Mouse (Mus musculus): ENCODE measurements around the gene Cplx1. TPM values are rescaled to one million over a fixed set of nuclear protein-coding genes. Genes with fewer than 3 reads are reported as not detected.

Gene Cplx1
- polyA plus RNA-seq (2015; fragmentation: Nextera tagmentation; extraction: Ambion mirVana), result 0.20 and 0.22 TPM in 2 replicates

DNA sequence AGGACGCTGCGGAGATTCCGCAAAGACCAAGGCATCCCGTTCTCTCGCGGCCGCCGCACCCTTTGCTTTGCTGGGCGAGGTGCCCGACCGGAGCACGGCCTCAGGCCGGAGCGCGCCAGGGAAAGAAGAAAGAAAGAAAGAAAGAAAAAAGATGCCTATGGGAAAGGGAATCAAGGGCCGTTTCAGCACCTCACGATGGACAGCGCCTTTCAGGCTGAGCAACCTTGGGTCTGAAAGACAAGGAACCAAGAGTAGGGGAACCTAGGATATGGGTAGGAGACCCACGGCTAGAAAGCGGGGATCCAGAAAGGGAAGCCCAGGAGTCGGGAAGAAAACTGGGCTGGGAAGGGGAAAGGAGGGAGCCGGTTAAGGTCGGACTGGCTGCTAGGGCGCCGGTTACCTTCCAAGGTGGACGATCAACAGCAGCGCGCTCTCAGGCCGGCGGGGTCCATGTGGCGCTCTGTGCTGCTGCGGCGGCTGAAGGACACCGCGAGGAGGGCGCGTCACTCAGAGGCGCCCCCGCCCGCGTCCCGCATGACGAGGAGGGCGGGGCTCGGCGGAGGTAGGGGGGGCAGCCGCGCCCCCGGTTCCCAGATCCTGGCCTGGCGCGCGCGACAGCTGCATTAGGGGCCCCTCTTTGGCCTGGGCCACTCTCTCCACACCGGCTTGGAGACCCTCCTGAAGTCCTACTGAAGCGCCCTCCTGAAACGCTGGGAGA is at the start of gene Cplx1:
Gene Cplx1, minus strand, starts transcription at position 536 of the 718 bp plus-strand sequence.
- DNase-seq (ENCODE audit: low spot score), result peak; percentile 13

DNA sequence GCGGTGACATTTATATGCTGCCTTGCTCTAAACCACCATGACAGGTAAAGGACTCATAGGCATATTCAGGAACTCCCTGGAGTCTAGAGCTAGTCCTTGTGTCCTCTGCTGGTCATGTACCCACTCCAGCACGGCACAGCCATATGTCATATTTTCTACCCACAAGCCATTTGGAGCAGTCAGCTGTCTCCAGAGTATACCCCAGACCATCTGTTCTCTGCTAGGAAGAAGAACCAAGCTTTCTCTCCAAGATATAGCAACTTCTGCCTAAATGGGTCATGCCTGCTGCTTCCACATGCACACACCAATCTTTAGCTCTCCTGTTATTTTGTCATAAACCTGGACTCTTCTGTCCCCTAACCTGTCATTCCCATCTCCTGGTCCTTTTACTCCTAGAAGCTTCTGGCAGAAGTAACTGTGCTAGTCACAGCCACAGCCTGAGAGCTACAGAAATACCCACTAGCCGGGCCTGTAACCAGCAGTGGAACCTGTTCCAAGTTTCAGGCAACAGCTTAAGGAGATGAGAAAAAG is 31.6 kb upstream of the Cplx1 start:
- no peak for DNase-seq (ENCODE audit: low spot score)

DNA sequence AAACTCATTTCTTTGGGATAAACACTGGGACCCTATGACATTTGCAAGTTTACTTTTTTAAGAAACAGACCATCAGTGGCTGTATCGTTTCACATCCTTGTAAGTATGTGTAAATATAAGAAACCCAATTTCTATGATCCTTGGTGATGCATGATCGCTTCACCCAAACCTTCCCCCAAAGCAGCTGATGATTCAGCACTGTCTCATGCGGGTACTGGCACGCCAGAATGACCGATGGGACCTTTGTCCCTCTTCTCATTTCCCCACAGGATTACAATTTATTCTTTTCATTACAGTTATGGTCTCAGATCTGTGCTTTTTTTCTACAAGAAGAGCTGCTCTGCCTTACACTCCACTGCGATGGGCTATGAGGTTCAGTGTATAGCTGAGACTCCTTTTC is 23.2 kb upstream of the Cplx1 start:
- DNase-seq (ENCODE audit: low spot score), result no peak

DNA sequence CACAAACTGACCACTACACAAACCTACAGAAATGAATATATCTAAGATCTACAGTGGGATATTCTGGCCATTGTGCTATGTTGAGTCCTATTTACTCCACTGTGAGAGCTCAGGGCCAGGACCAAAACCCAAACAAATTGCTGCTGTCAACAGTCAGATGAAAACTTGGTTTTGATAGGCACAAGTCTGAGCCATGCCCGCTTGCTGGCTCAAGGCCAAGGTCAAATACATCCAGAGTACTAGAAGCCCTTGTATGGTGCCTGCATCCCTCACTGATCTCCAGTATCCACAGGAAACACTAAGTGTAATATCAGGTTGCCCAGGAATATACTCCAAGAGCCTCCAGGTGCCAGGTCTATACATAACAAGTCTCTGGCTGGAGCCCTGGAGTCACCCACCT is 21.2 kb upstream of the Cplx1 start:
- DNase-seq (ENCODE audit: low spot score), result no peak

DNA sequence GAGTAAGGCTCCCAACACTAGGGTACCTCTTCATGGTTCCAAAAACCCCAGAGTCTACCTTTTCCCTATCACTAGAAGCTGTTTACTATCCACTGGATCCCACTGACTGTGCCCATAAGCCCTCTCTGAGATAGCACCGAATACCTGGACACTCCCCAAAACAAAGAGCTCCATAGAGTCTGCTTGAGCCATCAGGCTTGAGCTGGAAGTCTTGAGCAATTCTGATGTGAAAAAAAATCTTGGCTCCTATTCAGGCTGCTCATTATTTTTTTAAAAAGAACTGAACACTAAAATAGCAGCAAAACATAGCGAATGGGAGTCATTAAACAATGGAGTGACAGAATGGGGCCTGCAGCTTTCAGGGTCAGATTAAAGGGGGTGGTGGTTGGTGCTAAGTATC is 17.3 kb upstream of the Cplx1 start:
- DNase-seq (ENCODE audit: low spot score), result no peak

DNA sequence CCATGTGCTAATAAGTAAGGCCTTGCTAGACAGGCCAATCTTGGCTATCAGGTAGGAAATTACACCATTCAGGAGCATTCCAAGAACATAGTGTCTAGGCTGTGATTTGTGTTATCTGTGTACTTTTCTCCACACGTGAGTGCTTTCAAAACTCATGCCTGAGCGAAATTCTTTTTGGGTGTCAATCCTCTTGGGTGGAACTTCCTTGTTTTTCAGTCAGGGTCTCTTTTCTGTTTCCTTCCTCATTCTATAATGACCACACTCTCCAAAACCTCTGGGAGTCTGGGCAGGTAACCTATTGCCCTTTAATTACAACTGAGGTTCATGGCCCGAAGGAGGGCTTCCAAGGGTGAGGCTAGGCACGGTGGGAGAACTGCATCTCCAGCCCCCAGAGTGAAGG is 16.7 kb upstream of the Cplx1 start:
- no peak for DNase-seq (ENCODE audit: low spot score)

DNA sequence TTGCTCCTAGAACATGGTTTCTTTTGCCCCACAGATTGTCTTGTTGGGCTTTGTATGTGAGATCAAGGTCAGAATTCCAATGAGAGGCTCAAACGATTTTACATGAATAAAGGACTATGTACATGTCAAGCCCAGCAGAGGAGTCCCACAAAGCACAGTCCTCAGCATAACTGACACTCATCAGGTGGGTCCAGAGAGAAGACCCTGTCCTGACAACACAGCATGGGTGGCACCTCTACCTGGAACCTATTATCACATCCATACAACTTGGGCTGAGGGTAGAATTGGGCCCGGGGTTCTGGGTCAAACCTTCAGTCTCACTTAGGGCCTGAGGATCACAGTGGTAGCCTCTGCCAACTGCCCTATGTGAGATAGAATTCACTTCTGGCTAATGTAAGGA is 15.6 kb upstream of the Cplx1 start:
- DNase-seq (ENCODE audit: low spot score), result no peak

DNA sequence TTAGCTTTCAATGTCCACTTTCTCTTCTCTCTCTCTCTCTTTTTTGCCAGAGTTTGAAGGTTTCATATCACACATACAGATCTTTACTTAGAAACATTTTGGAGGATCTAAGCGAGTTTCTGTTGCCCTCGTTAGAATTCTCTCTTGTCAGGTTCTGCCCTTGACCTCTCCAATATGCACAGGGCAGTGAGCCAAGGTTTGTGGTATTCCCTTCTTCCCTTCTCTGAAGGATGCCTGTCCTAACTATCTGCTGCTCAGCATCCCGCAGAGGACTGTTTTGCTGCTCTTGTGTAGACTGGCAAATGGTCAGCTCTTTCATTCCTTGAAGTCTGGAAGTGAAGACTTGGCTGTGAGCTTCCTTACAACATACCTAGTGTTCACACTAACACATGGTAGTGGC is 14.5 kb upstream of the Cplx1 start:
- DNase-seq (ENCODE audit: low spot score), result no peak

DNA sequence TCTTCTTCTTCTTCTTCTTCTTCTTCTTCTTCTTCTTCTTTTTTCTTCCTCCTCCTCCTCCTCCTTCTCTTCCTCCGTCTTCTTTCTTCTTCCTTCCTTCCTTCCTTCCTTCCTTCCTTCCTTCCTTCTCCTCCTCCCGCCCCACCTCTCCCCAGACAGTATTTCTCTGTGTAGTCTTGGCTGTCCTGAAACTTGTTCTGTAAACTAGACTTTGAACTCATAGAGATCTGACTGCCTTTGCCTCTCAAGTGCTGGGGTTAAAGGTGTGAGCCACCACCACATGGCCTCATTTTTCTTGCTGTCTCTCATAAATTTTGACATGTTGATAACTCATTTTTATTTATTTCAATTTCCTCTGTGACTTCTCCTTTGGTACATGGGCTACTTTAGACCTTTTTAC is 12.7 kb upstream of the Cplx1 start:
- DNase-seq (ENCODE audit: low spot score), result no peak

DNA sequence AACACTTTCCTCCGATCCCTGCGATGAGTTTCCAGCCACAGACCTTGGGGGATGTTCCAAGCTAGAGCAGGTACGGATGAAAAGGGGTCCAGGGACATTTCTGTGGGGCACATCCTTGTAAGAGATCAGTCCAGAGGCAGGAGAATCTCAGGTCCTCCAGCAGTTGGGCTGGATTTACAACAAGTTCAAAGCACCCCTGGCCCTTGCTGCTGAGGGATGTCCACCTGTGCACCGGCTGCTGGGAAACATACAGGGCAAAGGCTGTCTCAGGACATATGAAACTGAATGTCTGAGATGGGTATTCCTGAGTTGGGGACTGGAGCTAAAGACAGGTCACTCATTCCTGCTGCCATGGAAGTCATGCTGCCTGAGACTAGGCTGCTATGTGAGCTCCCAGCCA is 7.2 kb upstream of the Cplx1 start:
- no peak for DNase-seq (ENCODE audit: low spot score)

DNA sequence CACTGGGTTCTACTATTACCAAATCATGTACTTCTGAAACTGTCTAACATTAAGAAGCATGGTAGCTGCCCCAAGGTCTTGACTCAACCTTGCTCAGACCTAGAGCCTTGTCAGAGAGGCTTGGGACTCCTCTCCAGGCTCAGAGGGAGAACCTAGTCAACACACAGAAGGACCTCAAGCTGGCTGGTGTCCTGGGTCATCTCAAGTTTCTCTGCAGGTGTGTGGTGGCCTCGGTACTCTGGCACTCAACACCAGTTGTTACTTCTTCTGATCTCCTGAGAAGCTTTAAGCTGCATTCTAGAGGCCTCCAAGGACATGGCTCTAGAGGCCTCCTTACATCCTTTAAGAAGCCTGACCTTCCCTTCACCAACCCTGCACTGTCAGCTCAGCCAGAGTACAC is 4.2 kb upstream of the Cplx1 start:
- no peak for DNase-seq (ENCODE audit: low spot score)

DNA sequence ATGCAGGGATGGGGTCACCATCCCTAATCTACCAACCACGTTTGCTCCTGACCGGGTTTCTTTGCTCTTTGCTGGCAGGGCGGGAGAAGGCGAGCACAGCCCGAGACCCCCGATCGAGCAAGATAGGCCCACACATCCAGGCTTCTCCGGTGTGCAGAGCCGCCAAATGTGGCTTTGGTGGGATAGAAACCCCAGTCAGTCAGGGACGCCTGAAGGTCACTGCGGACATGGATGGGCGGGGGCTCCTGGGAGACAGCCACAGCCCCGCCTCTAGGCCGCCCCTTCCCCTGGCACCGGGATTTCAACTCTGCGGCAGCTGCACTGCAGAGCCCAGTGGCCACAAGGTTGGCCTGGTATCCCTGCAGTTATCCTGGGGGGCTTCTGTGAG is 377 bp upstream of the Cplx1 start:
- DNase-seq (ENCODE audit: low spot score), result no peak

DNA sequence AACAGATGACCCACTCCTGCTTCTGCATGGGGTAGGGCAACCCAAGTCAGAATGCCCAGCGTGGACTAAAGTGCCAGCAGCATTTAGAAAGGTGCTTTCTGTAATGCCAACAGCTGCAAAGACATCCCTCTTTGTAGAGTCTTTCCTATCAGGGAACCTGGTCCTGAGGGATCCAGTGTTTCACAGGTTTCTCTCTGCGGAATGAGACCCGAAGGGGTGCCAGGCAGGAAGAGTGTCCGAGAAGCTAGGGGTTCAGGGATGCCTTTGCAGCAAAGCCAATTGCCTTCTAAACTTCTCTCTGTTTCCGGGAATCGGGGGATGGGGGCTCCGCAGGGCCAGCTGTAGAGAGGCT is 711 bp downstream of the Cplx1 start:
- DNase-seq (ENCODE audit: low spot score), result no peak

DNA sequence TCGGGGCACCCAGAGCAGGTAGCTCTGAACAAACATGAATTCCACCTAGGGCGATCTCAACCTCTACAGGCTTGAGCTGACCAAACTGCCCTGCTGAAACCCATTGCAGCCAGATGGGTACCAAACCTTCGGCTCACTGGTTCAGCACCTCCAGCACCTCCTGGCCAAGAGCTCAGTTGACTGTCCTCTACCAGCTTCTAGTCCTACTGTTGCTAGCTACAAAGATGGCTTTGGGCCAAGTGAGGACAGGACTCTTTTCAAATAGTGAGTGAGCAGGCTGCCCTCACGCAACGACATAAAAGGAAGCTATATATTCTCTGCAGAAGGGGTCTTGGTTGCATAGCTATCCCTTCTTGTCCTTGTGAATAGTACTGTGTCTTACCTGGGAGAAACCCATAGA is 2.2 kb downstream of the Cplx1 start:
- no peak for DNase-seq (ENCODE audit: low spot score)

DNA sequence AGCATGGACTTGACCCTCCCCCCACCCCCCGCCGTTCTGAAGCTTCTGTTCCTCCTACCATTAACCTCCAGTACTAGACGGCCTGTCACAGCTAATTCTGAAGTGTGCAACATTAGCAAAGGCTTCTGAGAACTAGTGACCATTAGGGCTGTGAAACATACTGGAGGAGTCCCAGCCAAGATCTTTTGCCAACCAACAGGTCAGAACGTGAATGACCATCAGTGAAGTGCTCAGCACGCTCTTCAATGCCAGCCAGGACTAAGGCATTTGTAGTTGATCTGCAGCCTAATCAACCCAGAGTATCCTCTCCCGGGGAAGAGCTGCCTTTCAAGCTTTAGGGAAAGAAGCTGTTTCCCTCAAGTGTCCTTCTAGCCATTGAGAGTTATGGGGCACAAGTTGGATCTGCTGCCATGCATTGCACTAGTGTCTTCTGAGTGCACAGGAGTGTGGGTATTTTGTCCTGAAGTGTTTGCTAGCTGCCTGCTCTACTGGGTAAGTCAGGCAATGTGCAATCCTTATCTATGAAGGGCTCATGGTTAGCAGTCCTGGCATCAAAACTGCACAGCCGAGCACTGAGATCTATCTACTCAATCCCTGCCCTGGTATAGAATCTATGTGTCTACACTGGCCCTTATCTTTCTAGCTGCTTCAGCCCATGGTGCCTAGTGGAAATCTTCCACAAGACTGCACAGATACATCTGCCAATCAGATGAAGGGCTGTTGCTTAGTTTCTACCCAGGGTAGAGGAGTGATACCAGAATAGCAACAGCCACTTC is 6.1 kb downstream of the Cplx1 start:
- no peak for DNase-seq (ENCODE audit: low spot score)

DNA sequence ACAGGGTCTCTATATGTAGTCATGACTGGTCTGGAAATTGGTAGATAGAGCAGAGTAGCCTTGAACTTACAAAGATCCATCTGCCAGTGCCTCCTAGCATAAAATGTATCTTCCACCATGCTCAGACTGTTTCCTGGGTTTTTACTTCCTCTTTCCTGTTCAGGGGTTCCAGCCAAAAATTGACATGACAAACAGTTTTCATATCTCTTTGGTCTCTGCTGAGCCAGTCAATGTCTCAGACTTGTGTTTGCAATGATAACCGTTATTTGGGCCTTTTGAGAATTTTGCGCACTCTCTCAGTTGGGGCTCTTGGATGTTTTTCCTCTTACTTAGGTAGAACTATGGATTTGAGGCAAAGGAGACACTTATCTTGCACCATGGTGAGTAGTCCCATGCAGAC is 15.6 kb downstream of the Cplx1 start:
- DNase-seq (ENCODE audit: low spot score), result no peak

DNA sequence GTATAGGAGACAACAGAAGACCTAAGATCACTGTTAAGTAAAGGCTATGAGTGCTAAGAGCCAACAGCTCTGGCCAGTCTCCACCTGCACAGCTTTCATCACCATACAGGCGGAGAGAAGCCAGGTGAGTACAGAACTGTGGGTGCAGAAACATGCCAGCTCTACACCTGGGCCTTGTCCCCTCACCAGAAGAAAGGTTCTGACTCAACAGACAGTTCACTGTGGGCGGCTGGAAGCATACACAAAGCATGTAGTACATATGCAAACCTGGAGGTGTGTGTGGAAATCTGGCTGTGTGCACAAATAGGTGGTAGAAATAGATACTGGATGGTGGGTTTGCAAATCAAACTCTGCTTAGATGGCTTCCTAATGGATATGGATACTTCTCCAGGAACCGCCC is 27.2 kb downstream of the Cplx1 start:
- DNase-seq (ENCODE audit: low spot score), result no peak

DNA sequence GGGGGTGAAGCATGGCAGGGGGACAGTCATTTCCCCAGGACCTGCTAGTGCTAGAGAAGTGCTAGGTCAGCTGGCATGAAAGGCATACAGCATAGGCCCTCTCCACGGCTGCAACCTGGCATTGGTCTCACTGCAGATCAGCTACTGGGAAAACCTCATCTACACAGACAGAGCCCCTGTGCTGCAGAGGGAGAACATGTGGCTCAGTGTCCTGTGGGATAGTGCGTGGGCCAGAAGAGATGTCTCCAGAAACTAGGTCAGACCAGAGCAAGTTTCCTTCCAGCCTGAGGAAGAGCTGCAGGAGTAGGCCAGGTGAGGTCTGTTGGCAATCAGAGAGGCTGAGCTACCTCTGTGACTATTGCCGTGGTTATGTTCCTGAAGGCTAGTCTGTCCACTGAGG is 27.9 kb downstream of the Cplx1 start:
- DNase-seq (ENCODE audit: low spot score), result no peak

DNA sequence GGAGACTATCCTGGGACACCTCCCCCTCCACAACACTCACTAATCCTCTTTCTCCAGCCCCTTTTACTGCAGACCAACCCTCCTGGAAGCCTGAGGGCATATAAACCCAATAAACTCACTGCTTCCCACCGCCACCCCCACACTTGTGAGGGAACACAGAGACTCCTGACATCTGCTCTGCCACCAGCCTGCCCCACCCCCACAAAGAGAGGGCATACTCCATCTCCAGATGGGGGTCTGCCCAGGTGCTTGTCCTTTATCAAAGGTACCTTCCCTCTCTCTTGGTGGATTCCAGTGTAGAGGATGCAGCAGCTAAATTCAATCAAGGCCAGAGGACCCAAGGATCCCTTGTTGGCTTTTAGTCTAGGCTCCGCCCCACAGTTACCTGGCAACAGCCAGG is 28.8 kb downstream of the Cplx1 start:
- no peak for DNase-seq (ENCODE audit: low spot score)

DNA sequence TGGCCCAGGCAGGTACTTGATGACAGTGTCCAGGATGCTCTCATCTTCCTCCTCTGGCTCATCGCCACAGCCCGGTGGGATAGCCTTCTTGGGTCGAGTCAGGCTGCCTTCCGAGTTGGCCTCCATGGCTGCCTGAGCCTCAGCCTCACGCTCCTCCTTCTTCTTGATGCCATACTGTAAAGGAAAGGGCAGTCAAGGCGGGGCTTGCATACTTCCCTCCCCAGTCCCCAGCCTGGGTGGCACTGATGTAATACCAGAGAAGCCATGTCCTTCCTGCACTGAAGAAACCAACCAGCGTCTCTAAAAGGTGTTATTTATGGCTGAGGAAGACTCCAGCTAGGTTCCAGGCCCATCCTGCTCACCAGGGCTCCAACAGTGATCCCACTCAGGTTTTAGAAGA is 29.7 kb downstream of the Cplx1 start:
- no peak for DNase-seq (ENCODE audit: low spot score)

DNA sequence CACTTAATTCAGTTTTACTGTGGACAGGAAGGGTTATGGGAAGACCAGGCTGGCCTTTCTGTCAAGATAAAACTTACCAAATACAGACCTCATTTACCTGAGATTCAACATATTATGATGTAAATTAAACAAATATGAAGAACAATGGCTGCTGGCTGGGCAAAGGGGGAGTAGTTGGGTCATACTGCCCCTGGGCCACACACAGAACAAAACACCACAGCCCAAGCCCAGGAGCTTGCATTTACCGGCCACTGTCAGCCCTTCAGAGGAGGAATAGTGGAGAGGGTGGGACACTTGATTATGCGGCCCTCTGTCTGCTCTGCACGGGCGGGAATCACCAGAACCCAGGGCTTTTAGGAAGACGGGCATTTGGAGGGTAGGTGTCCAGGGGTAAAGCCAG is 30.9 kb downstream of the Cplx1 start:
- no peak for DNase-seq (ENCODE audit: low spot score)

DNA sequence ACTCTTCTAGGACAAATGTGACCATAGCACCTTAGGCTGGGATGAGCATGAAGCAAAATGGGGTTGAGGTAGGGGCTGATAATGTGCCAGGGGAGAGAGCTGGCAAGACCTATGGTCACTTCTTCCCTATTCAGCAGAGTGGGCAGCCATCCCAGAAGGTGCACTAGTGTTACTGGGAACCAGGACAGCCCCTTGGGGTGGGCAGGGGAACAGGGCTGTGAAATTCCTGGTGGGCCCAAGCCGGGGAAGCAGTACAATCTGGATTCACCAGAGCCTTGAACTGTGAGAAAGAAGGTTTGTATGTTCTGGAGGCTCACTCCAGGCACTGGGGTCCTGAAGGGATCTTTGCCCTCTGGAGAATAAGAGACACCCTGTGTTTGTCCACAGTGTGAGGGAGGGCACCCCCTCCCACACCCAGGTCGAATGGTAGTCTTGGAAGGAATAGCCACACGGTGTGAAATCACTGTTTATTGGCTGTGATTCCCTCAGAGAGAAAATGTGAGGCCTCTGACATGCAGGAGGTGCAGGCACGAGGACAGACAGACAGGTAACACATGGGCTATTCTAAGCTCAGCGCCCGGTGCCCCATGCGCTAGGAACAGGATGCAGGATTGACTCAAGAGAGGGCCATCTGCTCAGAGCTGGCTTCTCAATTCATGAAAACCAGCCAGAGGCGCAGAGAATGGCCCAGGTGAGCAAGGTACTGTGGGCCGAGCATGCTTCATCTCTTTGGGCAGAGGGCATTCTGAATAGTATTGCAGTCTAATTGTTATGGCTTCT is 31.5 kb downstream of the Cplx1 start:
- DNase-seq (ENCODE audit: low spot score), result no peak
